Mouse (Mus musculus): ENCODE data around the gene Tceal9. TPM values are rescaled to one million over a fixed set of nuclear protein-coding genes. Genes with fewer than 3 reads are reported as not detected.
A peak's percentile ranks its signal among the peaks of the same experiment; 100 is the strongest.
"Not testable (repeated sequence)": the region's sequence is repeated elsewhere in the genome, so short reads cannot be mapped to it uniquely, and the experiment has no call there.

The Tceal9 gene
- polyA plus RNA-seq (2015; fragmentation: Nextera tagmentation; extraction: Ambion mirVana): 303 and 387 TPM in 2 replicates

DNA sequence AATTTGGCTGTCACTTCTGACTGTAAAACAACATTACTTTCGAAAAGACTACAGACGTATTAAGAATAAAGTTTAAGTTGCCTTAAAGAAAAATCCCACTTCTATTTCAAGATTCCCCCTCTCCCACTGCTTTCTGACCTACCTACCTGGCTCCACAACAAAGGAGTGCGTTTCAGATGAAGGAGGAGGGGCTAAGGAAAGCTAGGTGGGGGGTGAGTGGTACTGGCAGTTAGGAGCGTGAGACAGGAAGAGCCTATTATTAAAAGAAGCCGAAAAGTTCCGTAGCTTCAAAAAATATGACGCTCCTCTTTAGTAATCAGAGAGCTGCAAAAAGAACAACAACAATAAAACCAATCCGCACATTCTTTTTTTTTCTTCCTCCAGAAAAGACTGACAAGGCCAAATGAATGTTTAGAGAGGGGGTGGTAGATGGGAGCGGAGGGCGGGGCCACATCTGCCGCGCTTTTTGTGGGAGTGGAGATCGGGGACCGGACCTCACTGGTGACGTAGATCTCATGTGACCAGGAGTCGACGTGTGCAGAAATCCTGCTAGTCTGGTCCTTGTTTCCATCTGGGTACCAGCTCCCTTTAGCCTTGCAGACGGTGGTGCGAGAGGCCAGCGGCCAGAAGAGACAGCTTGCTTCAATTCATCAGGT, at the start of gene Tceal9:
Tceal9 (plus strand) TSS at position 506 of the 656 bp plus-strand sequence.
- H3K9ac ChIP-seq: peak within 1 kb of the TSS; percentile 79
- WGBS: 25% methylated on average over 20 of the region's 20 CpGs

DNA sequence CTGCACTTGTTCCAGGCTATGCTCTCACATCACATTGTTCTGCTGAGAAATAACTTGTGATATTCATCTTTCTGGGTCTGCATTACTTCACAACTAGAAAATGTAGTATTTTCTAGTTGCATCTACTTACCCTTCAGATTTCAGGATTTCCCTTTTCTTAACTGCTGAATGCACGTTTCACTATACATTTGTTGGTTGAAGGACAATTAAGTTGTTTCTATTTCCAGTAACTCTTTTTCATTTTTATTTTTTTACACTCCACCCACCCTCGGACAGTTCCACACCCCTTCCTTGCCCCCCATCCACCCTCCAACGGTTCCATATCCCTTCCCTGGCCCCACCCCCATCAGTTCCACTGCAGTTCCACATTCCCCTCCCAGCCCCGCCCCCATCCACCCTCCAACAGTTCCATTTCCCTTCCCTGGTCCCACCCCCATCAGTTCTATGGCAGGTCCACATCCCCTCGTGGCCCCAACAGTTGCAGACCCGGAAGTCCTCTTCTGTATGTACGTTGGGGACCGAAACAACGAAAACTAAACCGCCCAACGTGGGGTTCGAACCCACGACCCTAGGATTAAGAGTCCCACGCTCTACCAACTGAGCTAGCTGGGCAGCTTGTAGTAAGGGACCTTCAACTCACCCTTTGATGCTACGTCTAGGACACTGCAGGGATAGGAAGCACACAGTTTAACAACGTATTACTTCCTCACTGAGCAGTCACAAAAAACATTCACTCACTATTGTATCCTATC, 49.5 kb upstream of the Tceal9 start:
- 86% methylated on average over 16 of the region's 16 CpGs for WGBS
- H3K9me3 ChIP-seq: no peaks in the 10 kb centered on the region
- H3K9ac ChIP-seq: no peak overlapping the region
- H3K27me3 ChIP-seq: no peaks in the 10 kb centered on the region
- no peak overlapping the region for H3K4me3 ChIP-seq
- no peak overlapping the region for H3K4me2 ChIP-seq
- H3K36me3 ChIP-seq: no peaks in the 10 kb centered on the region
- no peaks in the 10 kb centered on the region for H3K4me1 ChIP-seq (replicated peaks)
- no peak for ATAC-seq (ENCODE audit: low read depth)
- H3K27ac ChIP-seq (replicated peaks): no peak overlapping the region

More for the DNA sequence above, at the start of gene Tceal9:
- Histone ChIP-seq H3K4me2 (peak within 1 kb of the TSS; percentile 54), H3K27me3 (no peaks in the 10 kb centered on the region), H3K9me3 (no peaks in the 10 kb centered on the region), H3K27ac (replicated peaks) (peak within 1 kb of the TSS; percentile 87), H3K4me3 (peak within 1 kb of the TSS; percentile 59), H3K36me3 (no peaks in the 10 kb centered on the region), H3K4me1 (replicated peaks) (0 out of 2 replicates have a peak, but pooled peaks cover 8% of the 10 kb centered on the region)
- peak; percentile 96 for ATAC-seq (ENCODE audit: low read depth)

DNA sequence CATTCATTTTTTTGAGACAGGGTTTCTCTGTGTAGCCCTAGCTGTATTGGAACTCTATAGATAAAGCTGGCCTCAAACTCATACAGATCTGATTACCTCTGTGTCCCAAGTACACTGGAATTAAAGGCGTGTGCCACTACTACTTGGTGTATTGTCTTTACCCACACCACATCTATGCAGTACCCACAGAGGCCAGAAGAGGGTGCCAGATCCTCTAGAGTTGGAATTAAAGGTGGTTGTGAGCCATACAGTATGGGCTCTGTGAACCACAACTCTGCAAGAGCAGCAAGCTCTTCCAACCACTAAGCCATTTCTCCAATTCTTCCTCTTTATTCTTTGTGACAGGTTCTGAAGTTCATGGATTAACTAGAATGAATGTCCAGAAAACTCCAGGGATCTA, 48.0 kb upstream of the Tceal9 start:
- Histone ChIP-seq H3K27me3 (0 out of 2 replicates have a peak, but pooled peaks cover 5% of the 10 kb centered on the region), H3K9me3 (no peaks in the 10 kb centered on the region), H3K4me2 (no peak overlapping the region), H3K4me3 (no peak overlapping the region), H3K36me3 (no peaks in the 10 kb centered on the region), H3K27ac (replicated peaks) (no peak overlapping the region), H3K9ac (no peak overlapping the region), H3K4me1 (replicated peaks) (no peaks in the 10 kb centered on the region)
- 67% methylated on average over 1 of the region's 1 CpGs for whole genome bisulfite sequencing
- ATAC-seq (ENCODE audit: low read depth): no peak

DNA sequence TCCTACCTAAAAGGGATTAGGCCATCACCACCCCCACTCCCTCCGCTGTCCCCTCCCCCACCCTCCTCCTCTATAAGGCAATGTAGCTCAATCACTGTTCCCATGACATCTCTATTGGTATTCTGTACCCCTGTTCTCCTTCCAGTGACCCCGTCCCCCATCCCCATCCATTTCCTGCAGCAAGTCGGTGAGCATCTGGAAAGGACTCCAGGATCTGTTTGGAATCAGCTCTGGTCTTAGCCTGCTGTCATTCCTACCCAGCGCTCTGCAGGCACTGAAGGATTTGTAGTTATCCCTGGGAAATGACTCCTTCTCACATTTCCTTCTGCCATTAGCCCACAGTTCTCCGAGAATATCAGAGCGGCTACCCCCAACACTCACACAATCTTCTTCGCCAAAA, 41.6 kb upstream of the Tceal9 start:
- Histone ChIP-seq H3K27me3 (peaks cover 9% of the 10 kb centered on the region; the same call in 1 of the 2 replicates), H3K4me2 (peak overlapping the region; percentile 56), H3K36me3 (no peaks in the 10 kb centered on the region), H3K27ac (replicated peaks) (peak overlapping the region; percentile 65), H3K4me3 (peak overlapping the region; percentile 48), H3K4me1 (replicated peaks) (no peaks in the 10 kb centered on the region; the same call in 1 of the 2 replicates), H3K9ac (peak overlapping the region; percentile 69), H3K9me3 (no peaks in the 10 kb centered on the region)
- ATAC-seq (ENCODE audit: low read depth): peak; percentile 75
- 26% methylated on average over 7 of the region's 7 CpGs for WGBS

DNA sequence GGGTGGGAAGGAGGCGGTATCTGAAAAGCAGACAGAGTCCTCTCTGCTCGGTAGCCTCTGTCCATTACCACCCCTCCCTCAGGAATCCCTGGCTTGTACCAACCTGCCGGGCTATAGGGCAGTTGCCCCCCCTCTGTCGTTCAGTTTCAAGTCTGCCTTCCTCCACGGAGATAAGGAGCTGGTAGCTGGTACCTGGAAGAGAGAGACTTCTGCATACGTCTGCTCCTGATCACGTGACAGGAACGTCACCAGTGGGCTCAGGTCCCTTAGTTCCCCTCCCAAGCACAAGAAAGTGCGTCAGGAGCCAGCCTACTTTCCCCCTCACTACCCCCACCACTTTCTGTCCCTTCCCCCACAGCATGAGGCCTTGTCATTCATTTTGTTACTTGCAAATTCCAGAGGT, 41.2 kb upstream of the Tceal9 start, which contains the start of gene Tceal5:
Tceal5 (minus strand) TSS at position 213 of the 403 bp plus-strand sequence.
- H3K27ac ChIP-seq (replicated peaks): peak within 1 kb of the TSS; percentile 65
- peaks cover 9% of the 10 kb centered on the region; the same call in 1 of the 2 replicates for H3K27me3 ChIP-seq
- H3K36me3 ChIP-seq: no peaks in the 10 kb centered on the region
- peak; percentile 97 for ATAC-seq (ENCODE audit: low read depth)
- no peaks in the 10 kb centered on the region for H3K9me3 ChIP-seq
- H3K9ac ChIP-seq: peak within 1 kb of the TSS; percentile 69
- H3K4me1 ChIP-seq (replicated peaks): no peaks in the 10 kb centered on the region; the same call in 1 of the 2 replicates
- peak within 1 kb of the TSS; percentile 56 for H3K4me2 ChIP-seq
- WGBS: 20% methylated on average over 9 of the region's 9 CpGs
- H3K4me3 ChIP-seq: peak within 1 kb of the TSS; percentile 48

DNA sequence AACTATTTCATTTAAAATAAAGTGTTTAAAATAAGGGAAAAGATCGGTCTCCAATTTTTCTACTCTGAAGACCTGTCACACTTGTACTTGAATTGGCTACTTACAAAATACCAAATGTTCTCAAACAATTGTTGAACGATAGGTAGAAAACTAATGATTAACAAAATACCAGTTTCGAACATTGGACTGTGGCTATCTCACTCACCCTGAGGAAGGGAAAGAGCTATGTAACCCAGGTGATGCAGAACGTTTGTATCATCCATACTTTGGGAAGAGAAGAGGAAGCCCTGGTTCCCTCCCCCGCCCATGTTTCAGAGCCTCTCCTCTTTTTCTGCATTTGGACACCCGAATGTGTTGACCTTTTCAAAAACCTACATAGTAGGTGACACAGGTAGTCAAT, 40.5 kb upstream of the Tceal9 start:
- ATAC-seq (ENCODE audit: low read depth): no peak
- WGBS: 77% methylated on average over 6 of the region's 6 CpGs

DNA sequence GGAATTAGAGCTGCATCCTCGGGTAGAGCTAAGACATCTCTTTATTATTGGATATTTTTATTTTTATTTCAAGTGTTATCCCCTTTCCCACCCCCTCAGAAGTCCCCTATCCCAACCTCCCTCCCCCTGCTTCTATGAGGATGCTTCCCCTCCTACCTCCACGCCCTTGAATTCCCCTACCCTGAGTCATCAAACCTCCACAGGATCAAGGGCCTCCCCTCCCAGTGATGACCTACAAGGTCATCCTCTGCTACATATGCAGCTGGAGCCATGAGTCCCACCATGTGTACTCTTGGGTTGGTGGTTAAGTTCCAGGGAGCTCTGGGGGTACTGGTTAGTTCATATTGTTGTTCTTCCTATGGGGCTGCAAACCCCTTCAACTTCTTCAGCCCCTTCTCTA, 31.5 kb upstream of the Tceal9 start:
- no peaks in the 10 kb centered on the region for H3K36me3 ChIP-seq
- no peak overlapping the region for H3K27ac ChIP-seq (replicated peaks)
- H3K4me3 ChIP-seq: no peak overlapping the region
- H3K4me1 ChIP-seq (replicated peaks): no peaks in the 10 kb centered on the region; the same call in 1 of the 2 replicates
- no peak for ATAC-seq (ENCODE audit: low read depth)
- H3K9me3 ChIP-seq: no peaks in the 10 kb centered on the region
- no peak overlapping the region for H3K9ac ChIP-seq
- H3K27me3 ChIP-seq: no peaks in the 10 kb centered on the region
- 59% methylated on average over 2 of the region's 2 CpGs for WGBS
- H3K4me2 ChIP-seq: no peak overlapping the region

More for the DNA sequence above, 40.5 kb upstream of the Tceal9 start:
- Histone ChIP-seq H3K4me2 (no peak overlapping the region), H3K27me3 (peaks cover 9% of the 10 kb centered on the region; the same call in 1 of the 2 replicates), H3K9ac (no peak overlapping the region), H3K9me3 (no peaks in the 10 kb centered on the region), H3K4me3 (no peak overlapping the region), H3K4me1 (replicated peaks) (no peaks in the 10 kb centered on the region; the same call in 1 of the 2 replicates), H3K27ac (replicated peaks) (no peak overlapping the region), H3K36me3 (no peaks in the 10 kb centered on the region)

DNA sequence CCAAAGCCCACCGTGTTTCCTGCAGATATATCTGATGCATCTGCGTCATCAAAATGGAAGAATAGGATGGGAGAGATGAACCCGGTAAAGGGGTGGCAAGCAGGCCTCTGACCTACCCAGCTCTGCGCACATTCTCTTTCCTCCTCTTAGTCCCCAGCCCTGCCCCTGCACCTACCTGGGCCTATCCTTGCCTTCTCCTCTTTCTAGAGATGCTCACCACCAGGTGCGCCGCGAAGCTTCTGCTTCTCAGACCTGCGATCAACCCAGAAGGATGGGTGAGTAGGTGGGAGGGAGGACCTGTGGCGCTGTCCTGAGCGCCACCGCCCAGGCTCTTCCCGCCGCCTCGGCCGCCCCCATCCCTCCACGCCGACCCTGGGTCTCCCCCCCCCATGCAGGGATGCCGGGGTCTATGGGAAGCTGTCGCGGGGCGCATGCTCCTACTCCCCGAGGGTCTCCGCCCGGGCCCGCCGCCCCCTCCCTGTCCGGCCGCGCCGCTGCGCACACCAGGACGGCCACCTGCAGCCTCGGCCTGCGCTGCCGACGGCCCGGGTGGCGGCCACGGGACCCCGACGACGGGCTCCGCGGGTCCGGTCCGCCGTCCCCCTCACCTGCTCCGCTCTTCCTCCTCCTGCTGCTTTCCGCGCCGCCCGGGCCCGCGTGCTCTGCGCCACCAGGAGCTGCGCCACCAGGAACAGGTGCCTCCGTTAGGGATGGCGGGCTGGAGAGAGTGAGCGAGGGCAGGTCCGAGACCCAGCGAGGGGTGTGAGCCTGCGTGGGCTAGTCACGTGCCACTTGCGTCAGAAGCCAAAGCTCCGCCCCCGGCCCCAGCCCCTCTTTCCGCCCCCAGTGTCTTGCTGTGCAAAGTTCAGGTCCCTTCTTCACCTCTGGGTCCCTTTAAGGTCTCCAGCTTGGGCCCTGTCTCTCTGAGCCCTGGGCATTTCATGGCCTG, 29.9 kb upstream of the Tceal9 start, which contains the start of the genes Tceal7 and Bex1:
Tceal7 (plus strand) TSS at position 51 of the 949 bp plus-strand sequence.
Bex1 (minus strand) TSS at position 785 of the 949 bp plus-strand sequence.
- ATAC-seq (ENCODE audit: low read depth): peak; percentile 95
- H3K4me2 ChIP-seq: peak within 1 kb of the TSS; percentile 52
- H3K4me3 ChIP-seq: peak within 1 kb of the TSS; percentile 42
- WGBS: 32% methylated on average over 23 of the region's 67 CpGs
- H3K9me3 ChIP-seq; H3K4me1 ChIP-seq (replicated peaks); H3K27ac ChIP-seq (replicated peaks); H3K36me3 ChIP-seq; H3K27me3 ChIP-seq: not testable (repeated sequence)
- peak within 1 kb of the TSS; percentile 61 for H3K9ac ChIP-seq

DNA sequence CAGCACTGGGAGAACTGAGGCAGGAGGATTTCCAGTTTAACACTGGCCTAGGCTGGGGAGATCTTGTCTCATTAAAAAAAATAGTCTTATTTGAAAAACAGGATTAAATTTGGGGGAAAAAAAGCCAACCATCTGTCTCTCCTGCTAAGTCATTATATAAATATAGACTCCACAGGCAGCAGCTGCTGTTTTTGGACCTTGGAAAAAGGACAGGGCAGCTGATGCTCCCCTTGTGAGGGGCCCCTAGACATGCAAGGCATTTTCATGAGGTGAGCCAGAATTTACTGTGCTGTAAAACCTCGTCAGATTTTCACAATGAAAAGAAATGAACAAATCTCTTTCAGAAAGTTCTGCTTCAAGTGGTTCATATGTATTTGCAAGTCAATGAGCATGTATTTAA, 28.6 kb upstream of the Tceal9 start:
- Histone ChIP-seq H3K36me3 (no peaks in the 10 kb centered on the region), H3K27me3 (no peaks in the 10 kb centered on the region), H3K4me3 (no peak overlapping the region), H3K4me2 (no peak overlapping the region), H3K9ac (no peak overlapping the region), H3K27ac (replicated peaks) (no peak overlapping the region), H3K9me3 (no peaks in the 10 kb centered on the region), H3K4me1 (replicated peaks) (no peaks in the 10 kb centered on the region; the same call in 1 of the 2 replicates)
- no peak for ATAC-seq (ENCODE audit: low read depth)
- 56% methylated on average over 1 of the region's 1 CpGs for WGBS

DNA sequence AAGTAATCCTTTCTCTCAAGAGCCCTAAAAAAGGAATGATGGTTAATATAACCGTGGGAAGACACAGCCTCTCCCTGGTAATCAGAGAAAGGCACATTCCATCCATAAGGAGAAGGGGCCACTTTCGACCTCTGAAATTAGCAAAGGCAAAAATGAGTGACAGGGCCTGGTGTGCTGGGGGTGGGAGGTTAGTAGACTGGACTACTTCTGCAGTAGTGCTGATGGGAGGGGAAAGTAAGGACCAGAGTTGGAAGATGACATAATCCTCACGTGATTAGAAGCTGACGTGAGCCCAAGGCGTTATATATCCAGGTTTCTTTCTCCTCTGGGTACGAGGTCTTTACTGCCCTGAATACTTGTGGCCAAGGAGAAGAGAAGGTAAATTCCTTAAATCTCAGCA, 21.2 kb upstream of the Tceal9 start:
- Histone ChIP-seq H3K4me3 (no peak overlapping the region), H3K4me2 (no peak overlapping the region), H3K36me3 (no peaks in the 10 kb centered on the region), H3K9ac (no peak overlapping the region), H3K4me1 (replicated peaks) (no peaks in the 10 kb centered on the region), H3K27me3 (peaks cover 2% of the 10 kb centered on the region; the same call in 1 of the 2 replicates), H3K27ac (replicated peaks) (no peak overlapping the region), H3K9me3 (no peaks in the 10 kb centered on the region)
- no peak for ATAC-seq (ENCODE audit: low read depth)
- 71% methylated on average over 6 of the region's 6 CpGs for WGBS

DNA sequence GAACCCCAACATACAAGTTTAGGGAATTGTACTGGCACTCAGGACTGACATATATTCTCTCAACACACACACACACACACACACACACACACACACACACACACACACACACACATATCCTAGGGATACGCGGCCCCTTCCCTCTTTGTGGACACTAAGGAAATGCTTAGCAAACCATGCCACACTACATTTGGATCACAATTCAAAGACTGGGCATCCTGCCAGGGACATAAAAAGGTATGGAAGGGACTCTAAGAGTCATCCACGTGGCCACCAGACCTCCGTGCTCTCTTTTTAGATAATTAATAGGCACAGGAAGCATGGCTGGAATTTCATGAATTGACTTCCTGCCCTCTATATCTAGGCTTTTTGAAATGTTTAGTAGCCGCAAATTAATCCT, 17.1 kb upstream of the Tceal9 start:
- Histone ChIP-seq H3K9me3 (no peaks in the 10 kb centered on the region), H3K4me3 (no peak overlapping the region), H3K36me3 (no peaks in the 10 kb centered on the region), H3K27ac (replicated peaks) (no peak overlapping the region), H3K9ac (no peak overlapping the region), H3K4me2 (no peak overlapping the region), H3K4me1 (replicated peaks) (no peaks in the 10 kb centered on the region), H3K27me3 (peaks cover 2% of the 10 kb centered on the region; the same call in 1 of the 2 replicates)
- 49% methylated on average over 5 of the region's 5 CpGs for WGBS
- no peak for ATAC-seq (ENCODE audit: low read depth)
